In the genomic region with DNA sequence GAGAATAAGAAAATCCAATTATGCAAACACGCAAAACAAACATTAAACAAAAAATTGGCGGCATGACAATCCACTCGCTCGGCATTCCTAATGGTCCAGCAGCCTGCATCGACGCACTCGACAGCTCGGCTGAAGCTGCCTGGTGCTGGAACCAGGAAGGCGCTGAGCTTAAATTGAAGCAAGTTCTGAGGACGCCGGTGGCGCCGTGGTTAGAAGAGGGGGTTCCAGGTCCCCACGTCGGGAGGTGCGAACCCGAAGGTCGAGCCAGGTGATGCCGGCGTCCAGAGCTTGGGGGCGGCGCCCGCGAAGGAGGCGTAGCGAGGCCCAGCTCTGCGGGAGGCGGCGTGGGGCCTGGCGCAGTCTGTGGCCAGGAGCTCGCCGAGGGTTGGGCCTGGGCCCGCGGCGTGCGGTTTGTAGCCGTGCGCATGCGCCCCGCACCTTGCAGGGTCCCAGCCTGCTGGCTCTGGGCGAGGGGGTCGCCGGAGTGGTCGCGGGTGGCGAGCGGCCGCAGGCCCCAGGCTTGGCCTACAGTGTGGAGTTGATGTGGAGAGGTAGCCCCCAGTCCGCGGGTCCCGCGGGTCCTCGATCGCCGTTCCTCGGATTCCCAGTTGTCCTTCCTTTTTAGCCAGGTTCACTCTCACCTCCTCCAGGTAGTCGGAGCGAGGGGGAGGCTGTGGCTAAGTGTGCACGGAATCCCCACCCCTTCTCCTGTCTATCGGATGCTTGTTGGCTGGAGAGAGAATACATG, we compare ENCODE assay signal across 8 mouse cellular contexts. TPM values are rescaled to one million over a fixed set of nuclear protein-coding genes. Genes with fewer than 3 reads are reported as not detected.
DNase-seq lines count a peak whose midpoint lies in the region; ATAC-seq and TF ChIP-seq lines count a peak whose summit lies in the region.

No protein-coding gene starts in this region.

- DNase-seq in NIH3T3 (ENCODE audit: low read depth) = peak; percentile 92
- peak; percentile 76 for DNase-seq in cerebellum, adult 9-11 months
- peak; percentile 53 to 75 for DNase-seq in frontal cortex, adult 2 months (ENCODE audit: extremely low spot score in 1 of 2, low spot score in 1 of 2)
- DNase-seq in hindbrain, embryonic 11.5 days (ENCODE audit: low spot score) = peak; percentile 87
- DNase-seq in layer of hippocampus, postnatal 10 days (ENCODE audit: low spot score in 2 of 2) = peak; percentile 71 to 81
- peak; percentile 79 for DNase-seq in lung, postnatal 0 days (ENCODE audit: low spot score)
- DNase-seq in ovary, postnatal 10 days (ENCODE audit: low spot score) = peak; percentile 64
- peak; percentile 75 for DNase-seq in thymus, postnatal 25 days

- H3K27ac ChIP-seq in hindbrain, embryonic 11.5 days (ENCODE audit: low read depth, low read length) = peak overlapping the region; percentile 47; the same call in 1 of the 2 replicates
- H3K27ac ChIP-seq in lung, postnatal 0 days (ENCODE audit: low read length) = peak overlapping the region; percentile 20; the same call in 1 of the 2 replicates

- H3K27me3 ChIP-seq in hindbrain, embryonic 11.5 days (ENCODE audit: control insufficient read depth, insufficient read depth, low read length) = peaks cover 16% of the 10 kb centered on the region
- H3K27me3 ChIP-seq in lung, postnatal 0 days (replicated peaks; ENCODE audit: insufficient read depth, low read length) = peaks cover 36% of the 10 kb centered on the region

- peak overlapping the region; percentile 71 for H3K4me3 ChIP-seq in hindbrain, embryonic 11.5 days (ENCODE audit: low read depth, low read length)
- peak overlapping the region; percentile 91 for H3K4me3 ChIP-seq in lung, postnatal 0 days (ENCODE audit: low read depth, low read length)

- no peak for TF ChIP-seq EP300 in lung, postnatal 0 days (IDR thresholded peaks at IDR 0.05)

- H3K4me1 ChIP-seq in hindbrain, embryonic 11.5 days (replicated peaks; ENCODE audit: control insufficient read depth, insufficient read depth, low read length) = no peaks in the 10 kb centered on the region; the same call in none of the 2 replicates
- H3K4me1 ChIP-seq in lung, postnatal 0 days (ENCODE audit: insufficient read depth, low read depth, low read length) = peaks cover 3% of the 10 kb centered on the region; the same call in 1 of the 2 replicates

- no peaks in the 10 kb centered on the region for H3K9me3 ChIP-seq in hindbrain, embryonic 11.5 days (ENCODE audit: control insufficient read depth, low read length)
- H3K9me3 ChIP-seq in lung, postnatal 0 days (ENCODE audit: low read length) = no peaks in the 10 kb centered on the region

- WGBS in hindbrain, embryonic 11.5 days = under 1% methylated on average over 57 of the region's 60 CpGs
- under 1% methylated on average over 52 of the region's 60 CpGs for WGBS in lung, postnatal 0 days

- no peaks in the 10 kb centered on the region for H3K36me3 ChIP-seq in hindbrain, embryonic 11.5 days (ENCODE audit: control insufficient read depth, insufficient read depth, low read length)
- no peaks in the 10 kb centered on the region for H3K36me3 ChIP-seq in lung, postnatal 0 days (ENCODE audit: insufficient read depth, low read length)

- peak; percentile 94 for ATAC-seq in hindbrain, embryonic 11.5 days (ENCODE audit: low FRiP score)
- peak; percentile 84 for ATAC-seq in lung, postnatal 0 days

- TF ChIP-seq CTCF in lung, postnatal 0 days (IDR thresholded peaks at IDR 0.05) = no peak

- H3K4me2 ChIP-seq in hindbrain, embryonic 11.5 days (replicated peaks; ENCODE audit: low read depth, low read length) = peak overlapping the region; percentile 49
- H3K4me2 ChIP-seq in lung, postnatal 0 days (replicated peaks; ENCODE audit: low read depth, low read length) = peak overlapping the region; percentile 87

- H3K9ac ChIP-seq in hindbrain, embryonic 11.5 days (ENCODE audit: low read depth, low read length) = peak overlapping the region; percentile 83
- H3K9ac ChIP-seq in lung, postnatal 0 days (replicated peaks; ENCODE audit: low read depth) = peak overlapping the region; percentile 86

RNA-seq across cellular contexts. Expression of gene Shox2, which starts 4.1 kb away (rescaled TPM):
- 0.06 TPM in 1 of 2 replicates, not detected in the other for polyA plus RNA-seq in frontal cortex, adult 2 months (2012; rRNA removed)
- polyA plus RNA-seq in hindbrain, embryonic 11.5 days (2014; fragmentation: Nextera tagmentation; extraction: Ambion mirVana) = 23.7 and 32.7 TPM in 2 replicates
- total RNA-seq in layer of hippocampus, postnatal 10 days (2021) = under 1 TPM; 0.11 to 0.50 TPM
- polyA plus RNA-seq in lung, postnatal 0 days (2015; fragmentation: Nextera tagmentation; extraction: Ambion mirVana) = 0.87 and 1.4 TPM in 2 replicates

RNA-seq across cellular contexts. Expression of gene Rsrc1, which starts 4.5 kb away (rescaled TPM):
- polyA plus RNA-seq in frontal cortex, adult 2 months (2012; rRNA removed) = 22.2 and 24.0 TPM in 2 replicates
- 45.0 and 47.8 TPM in 2 replicates for polyA plus RNA-seq in hindbrain, embryonic 11.5 days (2014; fragmentation: Nextera tagmentation; extraction: Ambion mirVana)
- total RNA-seq in layer of hippocampus, postnatal 10 days (2021) = 10 to 100 TPM; 30.4 to 30.8 TPM
- polyA plus RNA-seq in lung, postnatal 0 days (2015; fragmentation: Nextera tagmentation; extraction: Ambion mirVana) = 15.7 and 18.9 TPM in 2 replicates

Comparison
In these comparisons a context has a peak if more than half of its experiments do, and no peak if none do; other contexts are left out.
1. Peak in every context shown above with its lines: DNase-seq, ATAC-seq, H3K4me3 ChIP-seq and H3K27ac ChIP-seq.
2. RNA of gene Shox2, which starts 4.1 kb away (polyA plus RNA-seq): 23.7 to 32.7 TPM in hindbrain, embryonic 11.5 days; 0.87 to 1.4 TPM in lung, postnatal 0 days and 0.06 TPM in frontal cortex, adult 2 months; every median in the first group is over 10 times any median in the second.